Mouse (Mus musculus) limb, embryonic 11.5 days (tissue): ENCODE data around the gene Sh3gl1. TPM values are rescaled to one million over a fixed set of nuclear protein-coding genes. Genes with fewer than 3 reads are reported as not detected.
A peak's percentile ranks its signal among the peaks of the same experiment; 100 is the strongest.

Experiments
- ATAC-seq: fragments of 200-750 bp; cut with Nextera tagmentation; 2 replicates; pipeline ENCODE4 v1.8.0; 2017; ENCODE audit warnings: low read depth; ENCODE audit not compliant: insufficient number of reproducible peaks, low FRiP score, low TSS enrichment
- DNase-seq: peaks from one replicate; pipeline ENCODE4 v3.0.0-alpha.2; 2015; ENCODE audit warnings: low spot score
- H3K27ac ChIP-seq: fragments of 300-500 bp; sonication (generic); replicated peaks from 2 replicates; pipeline ENCODE4 v1.5.1; 2014; ENCODE audit warnings: low read depth, mild to moderate bottlenecking, low read length
- H3K27me3 ChIP-seq: fragments of 300-500 bp; sonication (generic); 2 replicates; pipeline ENCODE4 v1.6.1; 2014; ENCODE audit warnings: mild to moderate bottlenecking, low read length, mixed read lengths; ENCODE audit not compliant: control insufficient read depth, insufficient read depth
- H3K36me3 ChIP-seq: fragments of 300-500 bp; sonication (generic); 2 replicates; pipeline ENCODE4 v1.6.1; 2014; ENCODE audit warnings: mild to moderate bottlenecking, low read length, moderate library complexity, mixed read lengths; ENCODE audit not compliant: control insufficient read depth, insufficient read depth
- H3K4me1 ChIP-seq: fragments of 300-500 bp; sonication (generic); 2 replicates; pipeline ENCODE4 v1.6.1; 2014; ENCODE audit warnings: low read length, mixed read lengths; ENCODE audit not compliant: control insufficient read depth, insufficient read depth
- H3K4me2 ChIP-seq: fragments of 300-500 bp; sonication (generic); 2 replicates; pipeline ENCODE4 v1.6.1; 2014; ENCODE audit warnings: low read depth, mild to moderate bottlenecking, moderate library complexity; ENCODE audit not compliant: severe bottlenecking
- H3K4me3 ChIP-seq: fragments of 300-500 bp; sonication (generic); 2 replicates; pipeline ENCODE4 v1.5.1; 2014; ENCODE audit warnings: low read depth, low read length
- H3K9ac ChIP-seq: fragments of 300-500 bp; sonication (generic); 2 replicates; pipeline ENCODE4 v1.6.1; 2014; ENCODE audit warnings: mild to moderate bottlenecking, low read length
- H3K9me3 ChIP-seq: fragments of 300-500 bp; sonication (generic); 2 replicates; pipeline ENCODE4 v1.6.1; 2016; ENCODE audit warnings: low read length; ENCODE audit not compliant: control insufficient read depth
- WGBS: fragments of 180-500 bp; shearing (Covaris S2); extraction: QIAGEN DNeasy Blood & Tissue Kit; methylation state at CpG from one replicate; pipeline ENCODE4 v1.1.7; 2014; 5-methylcytosine and 5-hydroxymethylcytosine counted together
- polyA plus RNA-seq: library from polyadenylated mRNA; unstranded; fragments of >200 nt; fragmentation: Nextera tagmentation; extraction: Ambion mirVana; gene quantifications from 2 replicates; pipeline ENCODE4 v1.2.1, GENCODE M21; 2014

Gene Sh3gl1
- polyA plus RNA-seq, 1 experiment from 2014 or later: 154 TPM

DNA sequence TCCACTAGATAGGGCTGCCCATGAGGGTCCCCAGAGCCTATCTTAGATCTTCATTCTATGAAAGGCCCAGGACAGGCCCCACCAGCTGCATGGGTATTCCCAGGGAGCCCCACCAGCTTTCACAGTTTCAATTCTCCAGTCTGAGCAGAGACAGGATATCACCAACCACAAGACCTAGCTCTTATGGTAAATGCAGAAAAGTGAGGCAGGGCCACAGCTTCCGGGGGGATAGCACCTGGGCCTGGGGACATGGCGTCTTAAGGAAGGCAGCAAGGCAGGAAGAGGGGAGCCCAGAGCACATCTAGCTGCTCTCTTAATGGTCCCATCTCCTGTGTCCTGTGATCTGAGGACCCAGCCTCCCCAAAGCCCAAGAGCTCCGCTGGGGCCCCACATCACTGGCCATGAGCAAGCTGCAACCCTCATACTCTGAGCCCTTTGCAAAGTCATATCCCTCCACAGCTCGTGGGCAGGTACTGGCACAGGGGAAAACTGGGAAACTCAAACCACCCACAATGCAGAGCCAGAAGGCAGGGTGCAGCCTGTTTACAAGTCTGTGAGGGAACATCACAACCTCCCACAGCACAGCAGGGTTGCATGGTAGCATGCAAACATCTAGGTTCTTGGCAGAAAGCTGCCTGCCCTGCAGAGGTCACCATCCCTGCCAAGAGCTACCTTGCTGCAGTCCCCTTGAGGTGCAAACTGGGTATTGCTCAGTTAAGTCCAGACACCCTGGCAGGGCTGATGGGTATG, 15.1 kb downstream of the Sh3gl1 start:
- DNase-seq: no peak
- Histone ChIP-seq H3K4me2 (no peak overlapping the region), H3K27me3 (no peaks in the 10 kb centered on the region), H3K4me1 (no peaks in the 10 kb centered on the region), H3K4me3 (no peak overlapping the region), H3K36me3 (peaks cover 28% of the 10 kb centered on the region; the same call in 1 of the 2 replicates), H3K27ac (no peak overlapping the region), H3K9ac (no peak overlapping the region), H3K9me3 (no peaks in the 10 kb centered on the region)
- WGBS: 84% methylated on average over 4 of the region's 4 CpGs
- no peak for ATAC-seq

DNA sequence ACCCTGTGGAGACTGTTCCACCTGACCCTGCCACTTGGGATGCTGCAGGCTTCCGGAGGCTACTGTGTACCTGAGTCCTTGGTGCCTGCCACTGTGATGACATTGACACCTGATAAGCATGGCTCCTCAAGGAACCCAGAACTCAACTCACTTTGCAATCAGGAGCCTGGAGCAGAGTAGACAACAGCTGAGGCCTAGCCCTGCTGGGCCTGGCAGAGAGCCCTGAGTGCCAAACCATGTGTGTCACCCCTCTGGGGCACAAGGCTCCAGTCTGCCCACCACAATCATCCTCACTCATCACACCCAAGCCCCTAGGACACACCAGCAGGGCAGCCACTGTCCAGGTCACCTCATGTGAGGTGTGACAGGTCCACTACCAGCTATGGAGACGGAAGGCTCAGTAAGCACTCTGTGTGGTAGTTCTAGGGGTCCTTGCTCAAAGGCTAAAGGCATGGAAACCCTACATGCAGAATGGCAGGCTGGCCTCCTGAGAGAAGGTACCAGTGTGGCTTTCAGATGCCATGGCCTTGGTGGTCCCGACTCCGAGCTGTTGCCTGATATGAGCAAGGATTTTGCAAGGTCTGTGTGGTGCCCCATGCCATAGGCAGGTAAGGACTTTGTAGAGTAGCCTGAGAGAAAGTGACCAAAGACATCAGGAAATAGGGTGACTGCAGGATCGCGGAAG, 15.9 kb downstream of the Sh3gl1 start:
- H3K4me1 ChIP-seq: no peaks in the 10 kb centered on the region
- no peak for ATAC-seq
- H3K9ac ChIP-seq: no peak overlapping the region
- H3K27me3 ChIP-seq: no peaks in the 10 kb centered on the region
- no peak overlapping the region for H3K27ac ChIP-seq
- 92% methylated on average over 6 of the region's 6 CpGs for WGBS
- DNase-seq: no peak
- no peak overlapping the region for H3K4me2 ChIP-seq
- H3K36me3 ChIP-seq: peaks cover 35% of the 10 kb centered on the region; the same call in 1 of the 2 replicates
- H3K9me3 ChIP-seq: no peaks in the 10 kb centered on the region
- H3K4me3 ChIP-seq: no peak overlapping the region

DNA sequence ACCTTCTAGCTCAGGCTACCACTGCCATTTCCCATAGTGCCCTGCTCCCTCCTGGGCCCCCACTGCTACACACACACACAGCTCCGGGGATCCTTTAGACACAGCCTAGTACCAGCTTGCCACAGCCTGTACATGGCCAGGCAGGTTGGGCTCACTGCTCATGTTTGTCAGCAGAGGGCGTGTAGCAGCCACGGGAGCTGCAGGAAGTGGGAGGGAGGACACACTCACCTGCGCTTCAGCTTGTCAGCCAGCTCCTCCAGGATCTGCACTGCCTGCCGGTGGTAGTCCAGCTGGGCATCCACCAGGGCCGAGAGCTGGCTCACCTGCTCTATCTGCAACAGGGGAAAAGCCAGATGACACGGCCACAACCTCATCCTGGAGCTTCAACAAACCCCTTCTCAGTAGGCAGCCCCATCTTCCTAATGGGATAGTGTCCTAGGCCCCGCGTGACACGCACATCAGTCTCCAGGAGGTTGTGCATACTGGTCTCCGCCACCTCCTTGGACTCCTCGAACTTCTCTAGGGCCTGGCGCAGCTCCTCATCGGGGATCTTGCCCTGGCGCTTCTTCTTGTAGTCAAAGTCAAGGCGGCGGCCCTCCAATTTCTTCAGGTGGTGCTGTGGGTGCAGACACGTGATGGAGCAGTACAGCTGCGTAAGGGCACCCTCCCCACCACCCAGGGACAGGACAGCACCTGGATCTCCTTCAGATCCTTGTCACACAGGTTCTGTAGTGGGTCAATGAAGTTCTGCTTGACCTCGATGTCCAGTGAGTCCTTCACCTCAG, 17.9 kb downstream of the Sh3gl1 start:
- Histone ChIP-seq H3K9me3 (no peaks in the 10 kb centered on the region), H3K4me3 (no peak overlapping the region), H3K27ac (no peak overlapping the region), H3K27me3 (no peaks in the 10 kb centered on the region), H3K4me1 (no peaks in the 10 kb centered on the region), H3K9ac (no peak overlapping the region), H3K36me3 (peaks cover 42% of the 10 kb centered on the region), H3K4me2 (no peak overlapping the region)
- WGBS: 77% methylated on average over 20 of the region's 20 CpGs
- ATAC-seq: 0 out of 2 replicates have a peak, but pooled peaks have one; percentile 6
- no peak for DNase-seq

DNA sequence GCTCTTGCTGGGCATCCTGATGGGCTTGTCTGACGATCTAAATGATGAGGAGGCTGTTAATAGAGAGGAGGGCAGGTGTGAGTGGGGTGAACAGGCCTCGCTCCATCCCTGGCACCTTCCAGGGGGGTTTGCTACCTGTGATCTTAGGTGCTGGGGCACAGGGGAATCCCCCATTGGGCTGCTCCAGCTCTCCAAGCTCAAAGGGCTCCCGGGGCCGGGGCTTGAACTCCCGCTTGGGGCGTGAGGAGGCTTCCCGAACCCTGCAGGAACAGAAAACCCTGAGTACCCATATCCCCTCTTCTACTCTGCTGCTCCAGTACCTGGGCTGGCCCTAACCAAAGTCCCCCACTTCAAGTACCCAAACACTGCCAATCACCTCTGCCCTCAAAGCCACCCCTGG, 18.6 kb downstream of the Sh3gl1 start:
- no peak overlapping the region for H3K27ac ChIP-seq
- ATAC-seq (no peak), DNase-seq (no peak)
- H3K36me3 ChIP-seq: peaks cover 44% of the 10 kb centered on the region
- 86% methylated on average over 7 of the region's 7 CpGs for WGBS
- no peaks in the 10 kb centered on the region for H3K27me3 ChIP-seq
- H3K9me3 ChIP-seq: no peaks in the 10 kb centered on the region
- H3K4me3 ChIP-seq: no peak overlapping the region
- no peak overlapping the region for H3K9ac ChIP-seq
- H3K4me1 ChIP-seq: no peaks in the 10 kb centered on the region
- H3K4me2 ChIP-seq: no peak overlapping the region

DNA sequence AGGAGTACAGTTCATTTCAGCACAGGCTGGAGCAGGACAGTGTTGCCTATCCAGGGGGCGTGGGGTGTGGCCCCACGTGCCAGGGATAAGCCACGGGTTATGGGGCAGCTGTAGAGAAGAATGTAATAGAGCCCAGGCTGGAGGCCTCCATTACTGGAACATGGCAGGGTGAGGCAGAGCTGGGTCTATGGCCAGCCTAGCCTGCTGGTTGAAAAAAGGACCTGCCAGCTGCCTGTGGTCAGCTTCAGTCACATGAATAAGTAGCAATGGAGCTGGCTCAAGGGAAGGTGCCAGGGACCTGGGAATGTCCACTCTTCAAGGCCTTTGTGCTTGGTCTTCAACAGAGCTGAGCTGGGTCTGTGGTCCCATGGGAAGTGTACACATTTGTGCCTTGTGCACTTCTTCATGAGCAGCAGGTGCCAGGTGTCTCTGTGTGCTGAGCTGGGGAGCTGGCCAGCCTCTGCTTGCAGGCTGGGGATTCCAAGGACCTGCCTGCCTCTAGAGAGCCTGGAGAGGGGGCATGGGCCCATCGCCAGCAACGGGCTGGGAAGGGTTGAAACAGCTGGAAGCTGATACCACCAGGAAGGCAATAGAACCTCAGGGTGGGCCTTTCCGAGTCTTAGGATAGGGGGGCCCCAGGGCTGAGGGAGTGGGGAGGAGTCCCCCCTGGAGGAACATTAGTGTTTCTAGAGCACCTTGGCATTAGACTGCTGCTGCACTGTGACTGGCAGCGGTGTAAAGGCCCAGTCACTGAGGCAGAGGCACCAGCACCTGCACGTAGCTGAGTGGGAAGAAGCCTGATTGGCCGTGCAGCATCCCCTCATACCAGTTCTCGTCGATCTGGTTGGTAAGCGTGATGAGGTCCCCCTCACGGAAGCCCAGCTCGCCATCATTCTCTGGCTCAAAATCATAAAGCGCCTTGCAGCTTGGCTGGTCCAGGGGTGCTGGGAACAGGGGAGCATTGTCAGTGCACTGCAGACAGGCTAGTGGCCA, 19.3 kb downstream of the Sh3gl1 start:
- Histone ChIP-seq H3K4me3 (no peak overlapping the region), H3K27ac (no peak overlapping the region), H3K4me2 (no peak overlapping the region), H3K4me1 (no peaks in the 10 kb centered on the region), H3K27me3 (no peaks in the 10 kb centered on the region), H3K36me3 (peaks cover 45% of the 10 kb centered on the region), H3K9me3 (no peaks in the 10 kb centered on the region), H3K9ac (no peak overlapping the region)
- no peak for ATAC-seq
- no peak for DNase-seq
- 88% methylated on average over 15 of the region's 15 CpGs for WGBS

DNA sequence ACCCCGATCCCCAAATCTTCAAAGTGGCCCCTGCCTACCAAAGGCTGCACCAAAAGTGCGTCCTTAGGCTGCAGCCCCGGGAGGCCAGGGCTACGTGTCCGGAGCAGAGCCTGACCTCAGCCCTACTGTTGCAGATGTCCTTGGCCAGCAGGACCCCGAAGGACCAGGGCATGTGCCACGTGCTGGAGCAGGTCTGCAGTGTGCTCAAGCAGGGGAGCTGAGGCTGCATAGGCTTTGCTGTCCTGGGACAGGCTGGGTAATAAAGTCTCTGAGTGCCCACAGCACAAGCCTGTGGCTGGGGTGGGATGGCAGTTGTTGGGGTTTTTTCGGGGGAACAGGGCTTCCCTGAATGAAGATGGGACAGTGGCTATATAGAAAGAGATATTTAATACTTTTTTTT, 20.1 kb downstream of the Sh3gl1 start:
- H3K9ac ChIP-seq: no peak overlapping the region
- H3K36me3 ChIP-seq: peaks cover 50% of the 10 kb centered on the region
- ATAC-seq (no peak), DNase-seq (no peak)
- no peak overlapping the region for H3K4me2 ChIP-seq
- H3K27me3 ChIP-seq: no peaks in the 10 kb centered on the region
- no peak overlapping the region for H3K4me3 ChIP-seq
- H3K4me1 ChIP-seq: no peaks in the 10 kb centered on the region
- no peak overlapping the region for H3K27ac ChIP-seq
- WGBS: 89% methylated on average over 8 of the region's 8 CpGs
- no peaks in the 10 kb centered on the region for H3K9me3 ChIP-seq

DNA sequence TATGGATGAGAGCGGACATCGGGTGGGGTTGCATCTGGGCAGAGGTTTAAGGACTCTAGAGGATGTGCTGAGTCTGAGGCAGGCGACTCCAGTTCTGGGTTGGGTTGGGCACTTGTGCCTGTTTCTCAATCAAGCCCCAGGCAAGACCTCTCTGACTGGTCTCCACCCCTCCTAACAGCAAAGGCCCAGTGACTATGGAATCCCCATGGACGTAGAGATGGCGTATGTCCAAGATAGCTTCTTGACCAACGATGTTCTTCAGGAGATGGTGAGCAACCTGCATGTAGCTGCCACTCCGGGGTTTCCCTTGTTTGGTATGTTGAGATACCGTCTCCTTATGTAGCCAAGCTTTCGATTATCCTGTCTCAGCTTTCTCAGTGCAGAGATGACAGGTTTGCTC, 21.1 kb downstream of the Sh3gl1 start:
- Histone ChIP-seq H3K4me2 (no peak overlapping the region), H3K9me3 (no peaks in the 10 kb centered on the region), H3K9ac (no peak overlapping the region), H3K36me3 (peaks cover 41% of the 10 kb centered on the region), H3K27ac (no peak overlapping the region), H3K4me3 (no peak overlapping the region), H3K27me3 (no peaks in the 10 kb centered on the region), H3K4me1 (peaks cover 3% of the 10 kb centered on the region)
- ATAC-seq (no peak), DNase-seq (no peak)
- WGBS: 92% methylated on average over 9 of the region's 9 CpGs
